Mouse (Mus musculus) stomach, postnatal 0 days (tissue): ENCODE measurements around the gene 4930519P11Rik. TPM values are rescaled to one million over a fixed set of nuclear protein-coding genes. Genes with fewer than 3 reads are reported as not detected.

Experiments used
- ATAC-seq: fragments of 200-750 bp; cut with Nextera tagmentation; 2 replicates; pipeline ENCODE4 v1.8.0; 2017; ENCODE audit not compliant: low FRiP score, low TSS enrichment
- DNase-seq: peaks from one replicate; pipeline ENCODE4 v3.0.0-alpha.2; 2016; ENCODE audit warnings: low spot score
- H3K27ac ChIP-seq: fragments of 300-500 bp; sonication (generic); replicated peaks from 2 replicates; pipeline ENCODE4 v1.5.1; 2014; ENCODE audit warnings: mild to moderate bottlenecking, control low read depth
- H3K27me3 ChIP-seq: fragments of 300-500 bp; sonication (generic); 2 replicates; pipeline ENCODE4 v1.6.1; 2014; ENCODE audit warnings: low read length; ENCODE audit not compliant: control insufficient read depth, insufficient read depth
- H3K36me3 ChIP-seq: fragments of 300-500 bp; sonication (generic); 2 replicates; pipeline ENCODE4 v1.6.1; 2014; ENCODE audit warnings: low read length, mixed read lengths; ENCODE audit not compliant: control insufficient read depth, insufficient read depth
- H3K4me1 ChIP-seq: fragments of 300-500 bp; sonication (generic); replicated peaks from 2 replicates; pipeline ENCODE4 v1.6.1; 2014; ENCODE audit warnings: antibody characterized with exemption; ENCODE audit not compliant: control insufficient read depth, insufficient read depth
- H3K4me2 ChIP-seq: fragments of 300-500 bp; sonication (generic); replicated peaks from 2 replicates; pipeline ENCODE4 v1.6.1; 2014; ENCODE audit warnings: low read depth, mild to moderate bottlenecking, control low read depth, moderate library complexity
- H3K4me3 ChIP-seq: fragments of 300-500 bp; sonication (generic); 2 replicates; pipeline ENCODE4 v1.5.1; 2014; ENCODE audit warnings: low read depth, low read length, control low read depth
- H3K9ac ChIP-seq: fragments of 300-500 bp; sonication (generic); 2 replicates; pipeline ENCODE4 v1.6.1; 2014; ENCODE audit warnings: mild to moderate bottlenecking, low read length, control low read depth, mixed read lengths
- H3K9me3 ChIP-seq: fragments of 300-500 bp; sonication (generic); 2 replicates; pipeline ENCODE4 v1.6.1; 2016; ENCODE audit warnings: low read length; ENCODE audit not compliant: control insufficient read depth
- CTCF ChIP-seq: IDR thresholded peaks from 2 replicates; pipeline ENCODE4 v1.5.1; 2016; ENCODE audit warnings: antibody characterized with exemption, low read depth, mild to moderate bottlenecking, moderate library complexity
- EP300 ChIP-seq: optimal IDR thresholded peaks from 2 replicates; pipeline ENCODE3; 2016; ENCODE audit warnings: antibody characterized with exemption
- WGBS: fragments of 180-500 bp; shearing (Covaris S2); extraction: QIAGEN DNeasy Blood & Tissue Kit; methylation state at CpG from one replicate; pipeline ENCODE4 v1.1.7; 2014; 5-methylcytosine and 5-hydroxymethylcytosine counted together
- polyA plus RNA-seq: library from polyadenylated mRNA; unstranded; fragments of >200 nt; fragmentation: Nextera tagmentation; extraction: Ambion mirVana; gene quantifications from 2 replicates; pipeline ENCODE4 v1.2.1, GENCODE M21; 2015

4930519P11Rik gene
- polyA plus RNA-seq, 1 experiment from 2014 or later: 0.28 TPM

DNA sequence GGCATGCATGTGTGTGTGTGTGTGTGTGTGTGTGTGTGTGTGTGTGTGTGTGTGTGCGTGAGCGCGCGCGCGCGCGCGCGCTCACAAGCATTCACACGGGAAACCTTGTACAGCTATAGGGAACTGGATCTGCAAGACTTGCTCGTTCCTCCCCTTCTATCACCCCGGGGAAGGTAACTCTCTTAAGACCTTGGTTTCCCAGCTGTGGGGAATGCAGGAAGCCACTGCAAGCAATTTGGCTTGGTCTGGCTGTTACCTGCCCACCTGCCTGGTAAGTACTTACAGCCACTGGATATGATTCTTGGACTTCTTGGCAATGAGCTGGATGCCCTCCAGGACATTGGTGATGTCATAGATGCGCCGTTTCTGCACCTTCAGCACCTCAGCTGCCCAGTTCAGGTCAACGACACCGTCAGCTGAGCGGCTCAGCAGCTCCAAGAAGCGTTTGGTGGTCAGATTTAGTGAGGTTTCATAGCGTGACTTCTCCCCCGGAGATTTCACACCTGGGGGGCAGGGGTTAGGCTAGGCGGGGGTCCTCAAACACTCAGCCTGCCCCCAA is 49.5 kb downstream of the 4930519P11Rik start:
- WGBS: 85% methylated on average over 22 of the region's 22 CpGs
- Histone ChIP-seq H3K4me3 (no peak overlapping the region), H3K36me3 (peaks cover 6% of the 10 kb centered on the region; the same call in 1 of the 2 replicates), H3K4me2 (no peak overlapping the region), H3K27ac (no peak overlapping the region), H3K27me3 (no peaks in the 10 kb centered on the region), H3K9ac (no peak overlapping the region), H3K9me3 (no peaks in the 10 kb centered on the region), H3K4me1 (peaks cover 3% of the 10 kb centered on the region; the same call in 1 of the 2 replicates)
- TF ChIP-seq EP300 (no peak), CTCF (no peak)
- DNase-seq (no peak), ATAC-seq (no peak)

Other genes with a start within 250 kb of the 4930519P11Rik start
- gene Cdk5rap1, start 240.4 kb downstream of the 4930519P11Rik start, polyA plus RNA-seq: 6.2 and 25.9 TPM in 2 replicates
- gene Snta1, start 205.3 kb downstream of the 4930519P11Rik start, polyA plus RNA-seq: 6.7 and 7.2 TPM in 2 replicates
- gene Cbfa2t2, start 177.0 kb downstream of the 4930519P11Rik start, polyA plus RNA-seq: 10.3 and 10.4 TPM in 2 replicates
- 0.87 and 0.89 TPM in 2 replicates for gene 1700003F12Rik, start 66.4 kb downstream of the 4930519P11Rik start, polyA plus RNA-seq
- not detected in 2 replicates for gene Actl10, start 61.7 kb downstream of the 4930519P11Rik start, polyA plus RNA-seq
- gene Necab3, start 54.5 kb downstream of the 4930519P11Rik start, polyA plus RNA-seq: 0.50 and 0.70 TPM in 2 replicates
- gene E2f1, start 43.5 kb downstream of the 4930519P11Rik start, polyA plus RNA-seq: 5.7 and 6.1 TPM in 2 replicates
- gene Pxmp4, start 9.7 kb downstream of the 4930519P11Rik start, polyA plus RNA-seq: 49.7 and 52.8 TPM in 2 replicates
- 0.27 and 0.45 TPM in 2 replicates for gene Zfp341, start 140 bp downstream of the 4930519P11Rik start, polyA plus RNA-seq
- 37.3 and 42.7 TPM in 2 replicates for gene Chmp4b, start 38.3 kb upstream of the 4930519P11Rik start, polyA plus RNA-seq
- gene Gm14214, start 156.6 kb upstream of the 4930519P11Rik start, polyA plus RNA-seq: not detected in 2 replicates
- gene Raly, start 177.7 kb upstream of the 4930519P11Rik start, polyA plus RNA-seq: 16.8 and 18.7 TPM in 2 replicates
- gene a, start 178.0 kb upstream of the 4930519P11Rik start, polyA plus RNA-seq: 0.41 and 0.65 TPM in 2 replicates